Mouse (Mus musculus) gastrocnemius, postnatal 25 days (tissue): ENCODE measurements around the gene Cyp17a1. TPM values are rescaled to one million over a fixed set of nuclear protein-coding genes. Genes with fewer than 3 reads are reported as not detected.

Experiments used
- DNase-seq: peaks from one replicate; pipeline ENCODE4 v3.0.0; 2022
- total RNA-seq, 2 experiments: library from RNA; stranded (reverse); gene quantifications; 1 replicate in 1 of 2; 2 replicates in 1 of 2; pipeline ENCODE4 v1.2.3; 2021

Gene Cyp17a1
- total RNA-seq, 2 experiments from 2014 or later, result not detected

GRCm38 (mm10) chr19:46642136-46642753 lies 30.7 kb downstream of the Cyp17a1 start:
- no peak for DNase-seq

- DNase-seq, result peak; percentile 80
Observed at GRCm38 (mm10) chr19:46641420-46642085, 31.4 kb downstream of the Cyp17a1 start.

DNA sequence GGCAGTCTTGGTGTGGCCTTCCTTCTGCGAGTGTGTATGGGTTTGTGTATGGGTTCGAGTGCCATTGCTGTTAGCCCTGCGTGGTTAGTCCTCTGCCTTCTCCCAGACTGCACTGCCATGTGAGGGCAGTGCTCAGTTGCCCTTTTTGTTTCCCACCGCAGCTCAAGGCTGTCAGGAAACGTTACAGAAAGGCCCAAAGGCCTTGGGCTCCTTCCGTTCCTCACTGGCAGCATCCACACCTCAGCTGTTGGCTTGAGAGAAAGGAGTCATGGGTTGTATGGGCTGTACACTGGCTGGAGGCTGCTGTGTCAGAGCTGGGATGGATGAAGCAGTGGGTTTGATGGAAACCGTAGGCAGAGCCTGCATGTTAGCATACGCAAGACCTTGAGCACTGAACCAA lies 32.2 kb downstream of the Cyp17a1 start:
- DNase-seq, result no peak

DNA sequence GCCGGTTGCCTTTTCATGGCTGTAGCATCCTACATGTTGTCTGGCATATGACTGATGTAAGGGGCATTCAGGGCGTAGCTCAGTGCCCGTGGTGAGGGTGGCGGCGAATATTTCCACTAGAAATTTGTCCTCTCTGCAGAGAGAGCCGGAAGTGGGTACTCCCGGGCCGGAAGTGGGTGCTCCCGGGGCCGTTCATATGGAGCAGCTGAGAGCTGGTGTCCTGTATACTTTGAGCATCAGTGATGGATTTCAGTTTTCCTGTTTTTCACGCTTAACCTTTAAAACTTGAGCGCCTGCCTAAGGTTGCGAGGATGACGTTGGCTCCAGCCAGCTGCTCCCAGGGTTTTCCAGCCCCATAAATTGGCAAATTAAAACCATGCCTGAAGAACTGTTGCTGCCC lies 33.5 kb downstream of the Cyp17a1 start:
- DNase-seq, result no peak

GRCm38 (mm10) chr19:46639053-46639452 lies 33.9 kb downstream of the Cyp17a1 start:
- no peak for DNase-seq

DNA sequence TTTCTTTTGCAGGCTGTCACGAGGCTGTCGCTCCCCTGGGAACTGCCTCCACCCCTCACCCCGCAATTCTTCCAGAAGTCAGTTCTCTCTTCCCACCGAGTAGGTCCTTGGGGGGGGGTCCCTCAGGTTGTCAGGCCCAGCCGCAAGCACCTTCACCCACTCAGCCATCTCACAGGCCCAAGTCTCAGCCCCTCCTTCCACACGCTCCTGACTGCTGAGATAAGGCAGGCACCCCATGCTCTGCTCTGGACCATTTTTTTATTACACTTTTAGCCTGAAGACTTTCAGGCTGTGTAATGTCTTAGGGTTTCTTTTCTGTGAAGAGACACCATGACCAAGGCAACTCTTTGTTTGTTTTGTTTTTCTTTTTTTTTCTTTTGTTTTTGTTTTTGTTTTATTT lies 35.4 kb downstream of the Cyp17a1 start:
- no peak for DNase-seq

GRCm38 (mm10) chr19:46635766-46636165 lies 37.2 kb downstream of the Cyp17a1 start:
- DNase-seq, result no peak

DNA sequence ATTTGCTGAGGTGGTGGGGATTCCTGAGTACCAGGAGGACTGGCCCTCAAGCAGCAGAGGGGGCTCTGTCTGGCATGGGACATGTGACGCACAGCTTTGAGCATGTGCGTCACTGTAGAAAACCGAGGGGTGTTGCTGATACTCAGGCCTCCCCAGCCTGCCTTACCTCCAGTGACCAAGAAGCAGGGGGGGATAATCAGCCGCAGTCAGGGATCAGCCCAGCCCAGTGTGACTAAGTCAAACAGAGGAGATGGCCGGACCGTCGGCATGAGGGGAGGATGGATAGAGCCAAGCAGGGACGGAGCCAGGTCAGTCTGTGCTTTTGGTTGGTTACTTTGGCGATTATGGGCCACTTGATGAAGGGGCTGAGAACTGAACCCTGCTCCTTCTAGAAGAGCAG lies 41.3 kb downstream of the Cyp17a1 start:
- no peak for DNase-seq

GRCm38 (mm10) chr19:46629807-46630206 lies 43.2 kb downstream of the Cyp17a1 start:
- DNase-seq, result no peak

GRCm38 (mm10) chr19:46628403-46628802 lies 44.6 kb downstream of the Cyp17a1 start:
- DNase-seq, result no peak

- no peak for DNase-seq
Observed at GRCm38 (mm10) chr19:46625519-46625918, 47.5 kb downstream of the Cyp17a1 start.

GRCm38 (mm10) chr19:46625015-46625414 lies 48.0 kb downstream of the Cyp17a1 start:
- no peak for DNase-seq

- peak; percentile 83 for DNase-seq
Observed at GRCm38 (mm10) chr19:46623790-46624772, 48.9 kb downstream of the Cyp17a1 start.

DNA sequence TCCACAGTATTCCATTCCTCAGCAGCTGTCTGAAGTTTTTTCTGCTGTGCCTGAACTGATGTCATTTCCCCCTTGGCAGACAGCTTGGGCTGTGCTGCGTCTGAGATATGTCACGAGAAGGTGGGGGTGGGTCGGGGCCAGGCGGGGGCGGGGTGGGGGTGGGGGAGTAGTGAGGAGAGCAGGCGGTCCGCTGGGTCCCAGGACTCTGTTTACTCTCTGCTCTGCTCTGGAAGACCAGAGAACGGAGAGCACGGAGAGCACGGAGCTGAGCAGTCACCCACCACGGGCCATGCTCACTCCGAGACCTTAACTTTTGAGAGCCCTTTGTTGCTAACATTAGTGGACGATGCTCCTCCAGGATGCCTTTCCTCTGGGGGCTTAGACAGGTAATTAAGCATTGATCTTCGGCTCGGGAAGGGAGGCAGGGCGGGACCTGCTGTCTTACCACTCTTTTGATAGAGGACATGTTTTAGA lies 49.7 kb downstream of the Cyp17a1 start:
- DNase-seq, result peak; percentile 75

- no peak for DNase-seq
Observed at GRCm38 (mm10) chr19:46622659-46623193, 50.2 kb downstream of the Cyp17a1 start.

DNA sequence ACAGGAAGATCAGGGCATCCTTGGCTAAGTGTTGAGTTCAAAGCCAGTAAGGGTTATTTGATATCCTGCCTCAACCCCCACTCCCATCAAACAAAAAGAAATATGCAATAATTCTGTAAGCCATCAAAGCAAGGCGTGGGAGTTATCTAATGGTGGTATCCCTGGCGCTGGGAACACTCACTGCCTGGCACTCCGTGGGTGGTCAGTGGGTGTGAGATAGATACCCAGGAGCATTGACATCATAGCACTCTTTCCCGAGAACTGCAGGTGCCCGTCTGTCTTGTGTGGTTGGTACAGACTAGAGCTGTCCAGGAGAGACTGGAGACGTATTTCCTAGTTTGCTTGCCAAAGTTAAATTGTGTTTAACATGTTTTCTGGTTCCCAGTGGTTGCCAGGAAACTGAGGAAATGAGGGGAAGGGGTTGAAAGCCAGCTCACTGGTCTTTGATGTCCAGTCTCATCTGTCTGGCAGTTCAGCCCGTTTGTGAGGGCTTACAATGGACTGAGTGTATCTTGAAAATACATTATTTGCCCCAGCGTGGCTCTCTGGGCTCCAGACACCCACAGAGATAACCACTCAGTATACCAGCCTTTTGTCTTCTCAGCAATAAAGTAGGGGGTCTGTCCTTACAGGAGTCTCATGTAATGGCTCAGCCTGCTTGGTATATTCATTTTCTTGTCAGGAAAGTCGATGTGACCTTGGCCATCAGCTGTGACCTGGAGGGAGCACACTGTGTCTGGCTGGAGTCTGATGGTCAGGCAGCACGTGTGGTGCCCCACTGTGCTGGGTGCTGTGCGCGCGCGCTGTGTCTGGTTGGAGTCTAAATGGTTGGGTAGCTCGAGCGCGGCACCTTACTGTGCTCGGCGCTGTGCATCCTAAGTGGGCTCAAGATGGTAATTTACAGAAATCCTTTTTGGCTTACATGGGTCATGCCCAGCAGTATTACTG lies 51.5 kb downstream of the Cyp17a1 start:
- DNase-seq, result no peak

DNA sequence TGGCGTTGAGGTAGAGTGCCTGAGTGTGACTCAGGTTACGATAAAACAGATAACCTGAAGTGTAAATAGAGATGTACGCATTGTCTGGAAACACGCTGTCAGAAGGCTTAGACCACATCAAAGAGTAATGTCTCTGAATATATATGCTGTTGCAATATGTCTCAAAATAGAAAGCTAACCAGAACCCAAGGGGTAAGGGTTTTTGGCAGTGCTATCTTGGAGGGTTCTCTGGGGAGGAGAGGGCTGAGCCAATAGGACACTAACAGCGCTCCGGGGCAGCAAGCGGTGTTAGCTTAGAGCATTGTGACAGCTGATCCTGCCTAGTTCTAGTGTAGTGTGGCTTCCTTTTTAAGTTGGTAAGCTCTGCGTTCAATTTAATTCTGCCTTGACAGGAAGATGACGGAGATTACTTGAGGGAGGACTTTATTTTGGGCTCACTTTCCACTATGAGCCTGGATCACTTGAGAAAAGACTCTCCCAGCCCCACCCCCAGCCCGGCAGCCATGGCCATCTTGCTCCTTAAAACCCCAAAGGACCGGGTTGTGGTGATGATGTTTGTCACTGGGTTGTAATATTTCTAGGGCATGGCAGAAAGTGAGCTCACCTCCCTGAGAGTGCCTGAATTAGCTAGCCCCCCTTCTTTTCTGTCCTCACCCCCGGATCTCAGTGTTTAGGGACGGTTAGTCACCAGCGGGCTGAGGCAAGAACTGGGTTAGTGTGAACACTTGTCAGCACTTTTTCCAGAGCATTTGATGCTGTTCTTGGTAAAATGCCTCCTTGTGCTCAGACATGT lies 52.8 kb downstream of the Cyp17a1 start:
- DNase-seq, result no peak

DNA sequence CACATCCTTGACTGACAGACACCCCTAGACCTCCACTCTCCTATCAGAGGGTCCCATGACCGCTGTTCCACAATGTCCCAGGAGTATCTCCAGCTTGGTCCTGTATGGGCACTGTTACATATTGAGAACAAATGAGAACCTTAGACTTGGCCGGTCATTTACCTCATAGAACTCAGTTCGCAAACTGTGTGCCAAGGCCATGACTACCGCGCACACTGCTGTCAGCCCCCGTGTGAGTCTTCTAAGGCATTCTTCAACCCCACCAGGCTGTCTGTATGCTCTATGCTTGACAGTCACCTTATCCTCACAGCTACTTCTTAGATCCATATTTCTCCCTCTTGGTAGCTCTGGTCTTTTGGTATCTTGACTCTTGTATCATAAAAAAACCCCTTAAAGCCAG lies 53.5 kb downstream of the Cyp17a1 start:
- DNase-seq, result no peak

DNA sequence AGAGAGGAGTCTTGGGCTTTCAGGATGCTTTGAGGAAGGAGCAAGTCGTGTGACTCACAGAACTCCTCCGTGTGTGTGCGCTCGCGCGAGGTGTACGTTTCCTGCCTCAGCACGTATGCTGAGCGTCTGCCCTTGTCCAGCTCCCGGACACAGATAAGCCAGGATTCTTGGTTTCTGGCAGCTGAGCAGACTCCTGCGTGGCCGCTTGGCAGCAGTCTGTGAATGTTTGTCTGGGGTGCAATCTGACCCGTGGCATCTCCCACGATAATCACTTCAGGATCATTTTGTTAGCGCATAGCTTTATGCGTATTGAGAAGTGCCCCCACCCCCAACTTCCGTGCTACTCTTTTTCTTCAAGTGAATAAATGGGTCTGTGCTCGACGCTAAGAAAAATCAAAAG lies 54.0 kb downstream of the Cyp17a1 start:
- DNase-seq, result no peak

GRCm38 (mm10) chr19:46618322-46618721 lies 54.6 kb downstream of the Cyp17a1 start:
- no peak for DNase-seq
